Mouse (Mus musculus): ENCODE data around the gene Thap7. TPM values are rescaled to one million over a fixed set of nuclear protein-coding genes. Genes with fewer than 3 reads are reported as not detected.
A peak's percentile ranks its signal among the peaks of the same experiment; 100 is the strongest.

Thap7 gene
- polyA plus RNA-seq, 1 experiment from 2014 or later, result 41.0 TPM

DNA sequence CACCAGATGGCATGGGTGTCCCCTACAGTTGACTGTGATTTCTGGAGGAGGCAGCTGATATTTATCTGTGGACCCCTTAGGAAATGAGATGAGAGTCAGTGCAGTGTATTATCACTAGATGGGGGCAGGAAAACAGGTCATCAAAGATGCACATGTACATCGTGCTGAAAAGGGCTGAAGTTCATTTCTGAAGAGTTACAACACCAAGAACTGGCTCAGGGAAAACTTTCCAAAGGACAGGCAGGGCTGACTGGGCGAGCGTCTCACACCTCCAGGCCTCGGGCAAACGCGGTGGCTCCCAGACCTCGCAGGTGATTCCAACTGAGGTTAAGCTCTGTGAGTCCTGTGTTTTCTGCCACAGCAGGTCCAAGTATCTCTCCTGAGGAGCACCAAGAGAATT, 21.9 kb upstream of the Thap7 start:
- Histone ChIP-seq H3K4me1 (replicated peaks; ENCODE audit: control insufficient read depth, insufficient read depth) (0 out of 2 replicates have a peak, but pooled peaks cover 3% of the 10 kb centered on the region), H3K4me3 (ENCODE audit: low read depth, low read length) (no peak overlapping the region), H3K4me2 (replicated peaks; ENCODE audit: low read depth) (no peak overlapping the region), H3K27ac (replicated peaks) (no peak overlapping the region), H3K36me3 (ENCODE audit: control insufficient read depth, insufficient read depth, low read length) (no peaks in the 10 kb centered on the region), H3K27me3 (ENCODE audit: control insufficient read depth, insufficient read depth, low read length) (no peaks in the 10 kb centered on the region), H3K9ac (ENCODE audit: low read length) (no peak overlapping the region), H3K9me3 (ENCODE audit: control insufficient read depth, low read length) (no peaks in the 10 kb centered on the region)
- no peak for DNase-seq (ENCODE audit: low spot score)
- TF ChIP-seq EP300 (optimal IDR thresholded peaks at IDR 0.05) (no peak), CTCF (IDR thresholded peaks at IDR 0.05; ENCODE audit: low read depth) (no peak)
- 74% methylated on average over 7 of the region's 7 CpGs for WGBS
- no peak for ATAC-seq (ENCODE audit: low FRiP score, low TSS enrichment)

DNA sequence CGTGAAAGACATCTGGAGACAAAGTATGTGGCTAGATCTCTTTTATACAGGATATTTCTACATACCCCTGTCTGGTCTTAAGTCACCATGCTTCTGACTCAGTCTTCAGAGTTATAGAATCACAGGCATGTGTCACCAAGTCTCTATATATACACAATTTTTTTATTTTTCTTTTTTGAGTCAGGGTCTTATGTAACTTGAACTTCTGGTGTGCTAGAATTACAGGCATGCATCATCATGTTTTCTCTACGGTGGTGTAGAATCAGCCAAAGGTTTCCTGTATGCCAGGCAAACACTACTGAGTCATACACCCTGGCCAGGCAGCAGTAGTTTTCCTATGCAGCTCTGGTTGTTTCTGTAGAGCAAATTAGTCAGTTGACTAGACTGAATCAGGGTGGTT, 11.7 kb upstream of the Thap7 start:
- WGBS, result 53% methylated on average over 2 of the region's 2 CpGs
- Histone ChIP-seq H3K36me3 (ENCODE audit: control insufficient read depth, insufficient read depth, low read length) (no peaks in the 10 kb centered on the region), H3K27me3 (ENCODE audit: control insufficient read depth, insufficient read depth, low read length) (no peaks in the 10 kb centered on the region), H3K9me3 (ENCODE audit: control insufficient read depth, low read length) (no peaks in the 10 kb centered on the region), H3K4me1 (replicated peaks; ENCODE audit: control insufficient read depth, insufficient read depth) (no peaks in the 10 kb centered on the region), H3K27ac (replicated peaks) (no peak overlapping the region), H3K4me3 (ENCODE audit: low read depth, low read length) (no peak overlapping the region), H3K9ac (ENCODE audit: low read length) (no peak overlapping the region), H3K4me2 (replicated peaks; ENCODE audit: low read depth) (no peak overlapping the region)
- DNase-seq (ENCODE audit: low spot score) (no peak), ATAC-seq (ENCODE audit: low FRiP score, low TSS enrichment) (no peak)
- TF ChIP-seq EP300 (optimal IDR thresholded peaks at IDR 0.05) (no peak), CTCF (IDR thresholded peaks at IDR 0.05; ENCODE audit: low read depth) (no peak)

DNA sequence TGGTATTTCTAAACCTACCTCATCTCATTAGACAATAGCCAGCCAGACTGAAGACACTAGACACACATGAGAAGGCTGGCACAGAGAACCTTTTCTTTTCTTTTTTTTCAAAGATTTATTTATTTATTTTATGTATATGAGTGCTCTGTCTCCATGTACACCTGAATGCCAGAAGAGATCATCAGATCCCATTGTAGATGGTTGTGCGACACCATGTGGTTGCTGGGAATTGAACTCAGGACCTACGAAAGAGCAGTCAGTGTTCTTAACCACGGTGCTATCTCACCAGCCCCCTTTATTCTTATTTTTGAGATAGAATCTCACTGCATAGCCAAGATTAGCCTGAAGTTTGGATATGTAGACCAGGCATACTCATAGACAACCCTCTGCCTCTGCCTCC, 5.6 kb upstream of the Thap7 start:
- TF ChIP-seq EP300 (optimal IDR thresholded peaks at IDR 0.05), result no peak
- TF ChIP-seq CTCF (IDR thresholded peaks at IDR 0.05; ENCODE audit: low read depth), result no peak
- H3K27me3 ChIP-seq (ENCODE audit: control insufficient read depth, insufficient read depth, low read length), result no peaks in the 10 kb centered on the region
- no peak overlapping the region for H3K4me2 ChIP-seq (replicated peaks; ENCODE audit: low read depth)
- H3K9me3 ChIP-seq (ENCODE audit: control insufficient read depth, low read length), result no peaks in the 10 kb centered on the region
- H3K27ac ChIP-seq (replicated peaks), result no peak overlapping the region
- H3K4me3 ChIP-seq (ENCODE audit: low read depth, low read length), result no peak overlapping the region
- no peak for DNase-seq (ENCODE audit: low spot score)
- H3K9ac ChIP-seq (ENCODE audit: low read length), result no peak overlapping the region
- 88% methylated on average over 3 of the region's 3 CpGs for WGBS
- H3K4me1 ChIP-seq (replicated peaks; ENCODE audit: control insufficient read depth, insufficient read depth), result peaks cover 3% of the 10 kb centered on the region; the same call in 1 of the 2 replicates
- no peak for ATAC-seq (ENCODE audit: low FRiP score, low TSS enrichment)
- no peaks in the 10 kb centered on the region for H3K36me3 ChIP-seq (ENCODE audit: control insufficient read depth, insufficient read depth, low read length)

DNA sequence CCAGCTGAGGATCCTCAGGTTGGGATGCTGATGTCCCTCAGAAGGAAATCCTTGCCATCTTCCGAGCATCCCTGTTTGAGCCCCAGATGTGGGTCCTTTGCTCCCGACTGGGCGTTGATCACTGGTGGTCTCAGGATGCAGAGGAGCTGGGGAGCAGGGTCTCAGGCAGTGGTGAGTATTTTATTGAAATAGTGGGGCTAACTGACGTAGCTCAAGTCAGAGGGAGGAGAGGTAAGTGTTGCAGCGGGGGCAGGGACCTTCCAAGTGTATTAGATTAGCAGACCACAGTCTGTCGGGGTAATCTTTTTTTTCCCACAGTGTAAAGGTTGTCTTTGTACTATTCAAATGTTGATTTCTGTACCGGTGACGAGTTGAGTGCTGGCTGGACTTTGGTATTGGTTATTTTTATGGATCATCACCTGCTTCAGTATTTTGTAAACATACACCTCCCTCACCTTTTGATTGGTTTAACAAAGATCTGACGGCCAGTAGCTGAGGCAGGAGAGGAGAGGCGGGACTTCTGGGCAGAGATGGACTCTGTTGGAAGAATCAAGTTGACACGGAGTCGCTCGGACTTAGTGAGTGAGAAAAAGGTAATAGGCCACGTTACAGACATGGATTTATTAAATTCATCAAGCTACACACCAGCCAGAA, 1.9 kb upstream of the Thap7 start:
- H3K9ac ChIP-seq (ENCODE audit: low read length), result no peak overlapping the region
- no peak overlapping the region for H3K27ac ChIP-seq (replicated peaks)
- H3K4me2 ChIP-seq (replicated peaks; ENCODE audit: low read depth), result no peak overlapping the region
- H3K27me3 ChIP-seq (ENCODE audit: control insufficient read depth, insufficient read depth, low read length), result no peaks in the 10 kb centered on the region
- no peaks in the 10 kb centered on the region for H3K9me3 ChIP-seq (ENCODE audit: control insufficient read depth, low read length)
- peaks cover 8% of the 10 kb centered on the region; the same call in 1 of the 2 replicates for H3K4me1 ChIP-seq (replicated peaks; ENCODE audit: control insufficient read depth, insufficient read depth)
- TF ChIP-seq CTCF (IDR thresholded peaks at IDR 0.05; ENCODE audit: low read depth) (no peak), EP300 (optimal IDR thresholded peaks at IDR 0.05) (no peak)
- ATAC-seq (ENCODE audit: low FRiP score, low TSS enrichment), result no peak
- WGBS, result 68% methylated on average over 14 of the region's 14 CpGs
- no peak overlapping the region for H3K4me3 ChIP-seq (ENCODE audit: low read depth, low read length)
- DNase-seq (ENCODE audit: low spot score), result no peak
- peaks cover 7% of the 10 kb centered on the region for H3K36me3 ChIP-seq (ENCODE audit: control insufficient read depth, insufficient read depth, low read length)

DNA sequence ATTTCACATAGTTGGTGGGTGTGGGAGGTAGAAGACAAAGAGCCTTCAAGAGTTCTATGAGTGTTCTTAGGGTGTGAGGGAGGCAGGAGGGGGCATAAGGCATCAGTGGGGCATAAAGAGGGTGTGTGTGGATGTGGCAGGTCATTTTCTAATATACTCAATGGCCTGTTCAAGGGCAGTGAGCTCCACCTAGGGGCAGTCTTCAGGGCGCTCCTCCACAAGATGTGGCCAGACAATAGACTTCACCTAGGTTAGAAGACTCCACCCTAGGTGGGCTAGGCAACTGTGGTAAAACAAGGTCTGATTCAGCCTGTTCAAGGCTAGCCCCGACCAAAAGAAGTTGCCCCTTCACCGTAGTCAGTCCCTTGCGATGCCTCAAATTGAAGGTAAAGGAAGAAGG, 1.3 kb upstream of the Thap7 start:
- Histone ChIP-seq H3K4me1 (replicated peaks; ENCODE audit: control insufficient read depth, insufficient read depth) (peaks cover 8% of the 10 kb centered on the region; the same call in 1 of the 2 replicates), H3K36me3 (ENCODE audit: control insufficient read depth, insufficient read depth, low read length) (peaks cover 12% of the 10 kb centered on the region), H3K9ac (ENCODE audit: low read length) (no peak overlapping the region), H3K27me3 (ENCODE audit: control insufficient read depth, insufficient read depth, low read length) (no peaks in the 10 kb centered on the region), H3K9me3 (ENCODE audit: control insufficient read depth, low read length) (no peaks in the 10 kb centered on the region), H3K27ac (replicated peaks) (no peak overlapping the region), H3K4me3 (ENCODE audit: low read depth, low read length) (no peak overlapping the region), H3K4me2 (replicated peaks; ENCODE audit: low read depth) (no peak overlapping the region)
- DNase-seq (ENCODE audit: low spot score) (peak; percentile 59), ATAC-seq (ENCODE audit: low FRiP score, low TSS enrichment) (no peak)
- TF ChIP-seq EP300 (optimal IDR thresholded peaks at IDR 0.05) (no peak), CTCF (IDR thresholded peaks at IDR 0.05; ENCODE audit: low read depth) (peak; percentile 70)
- WGBS, result 54% methylated on average over 4 of the region's 4 CpGs

DNA sequence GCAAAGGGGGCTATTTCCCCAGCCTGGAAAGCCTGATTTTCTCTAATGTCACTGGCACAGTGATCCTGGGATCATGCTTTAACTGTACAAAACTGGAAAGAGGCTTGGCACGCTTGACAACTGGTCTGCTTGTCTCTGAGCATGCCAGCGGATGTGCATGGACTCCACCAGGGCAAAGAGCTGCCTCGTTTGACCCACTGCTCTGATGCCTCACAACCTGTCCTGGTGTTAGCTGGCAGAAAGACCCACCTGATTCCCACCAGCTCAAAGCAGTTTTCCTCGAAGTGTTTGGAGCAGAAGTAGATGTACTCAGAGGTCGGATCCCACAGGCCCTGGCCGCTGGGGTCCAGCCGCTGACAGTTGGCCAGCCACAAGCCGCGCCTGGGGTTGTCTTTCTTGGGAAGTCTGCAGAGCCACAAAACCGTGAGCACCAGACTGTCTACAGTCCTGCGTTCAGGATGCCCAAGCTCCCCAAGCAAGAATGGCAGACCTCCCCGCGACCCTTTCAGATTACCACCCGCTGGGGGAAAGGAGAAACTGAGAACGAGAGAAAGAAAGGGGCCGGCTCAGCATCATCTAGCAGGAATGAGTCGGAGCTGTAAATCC, 852 bp downstream of the Thap7 start:
- Histone ChIP-seq H3K4me2 (replicated peaks; ENCODE audit: low read depth) (peak overlapping the region; percentile 90), H3K9ac (ENCODE audit: low read length) (peak overlapping the region; percentile 85), H3K4me3 (ENCODE audit: low read depth, low read length) (peak overlapping the region; percentile 66), H3K9me3 (ENCODE audit: control insufficient read depth, low read length) (no peaks in the 10 kb centered on the region), H3K27ac (replicated peaks) (peak overlapping the region; percentile 99), H3K27me3 (ENCODE audit: control insufficient read depth, insufficient read depth, low read length) (no peaks in the 10 kb centered on the region), H3K4me1 (replicated peaks; ENCODE audit: control insufficient read depth, insufficient read depth) (peaks cover 8% of the 10 kb centered on the region; the same call in 1 of the 2 replicates), H3K36me3 (ENCODE audit: control insufficient read depth, insufficient read depth, low read length) (peaks cover 18% of the 10 kb centered on the region)
- WGBS, result 10% methylated on average over 17 of the region's 17 CpGs
- TF ChIP-seq CTCF (IDR thresholded peaks at IDR 0.05; ENCODE audit: low read depth) (no peak), EP300 (optimal IDR thresholded peaks at IDR 0.05) (no peak)
- no peak for ATAC-seq (ENCODE audit: low FRiP score, low TSS enrichment)
- peak; percentile 32 for DNase-seq (ENCODE audit: low spot score)
